Mouse (Mus musculus): ENCODE results near the gene Chat.

DNA sequence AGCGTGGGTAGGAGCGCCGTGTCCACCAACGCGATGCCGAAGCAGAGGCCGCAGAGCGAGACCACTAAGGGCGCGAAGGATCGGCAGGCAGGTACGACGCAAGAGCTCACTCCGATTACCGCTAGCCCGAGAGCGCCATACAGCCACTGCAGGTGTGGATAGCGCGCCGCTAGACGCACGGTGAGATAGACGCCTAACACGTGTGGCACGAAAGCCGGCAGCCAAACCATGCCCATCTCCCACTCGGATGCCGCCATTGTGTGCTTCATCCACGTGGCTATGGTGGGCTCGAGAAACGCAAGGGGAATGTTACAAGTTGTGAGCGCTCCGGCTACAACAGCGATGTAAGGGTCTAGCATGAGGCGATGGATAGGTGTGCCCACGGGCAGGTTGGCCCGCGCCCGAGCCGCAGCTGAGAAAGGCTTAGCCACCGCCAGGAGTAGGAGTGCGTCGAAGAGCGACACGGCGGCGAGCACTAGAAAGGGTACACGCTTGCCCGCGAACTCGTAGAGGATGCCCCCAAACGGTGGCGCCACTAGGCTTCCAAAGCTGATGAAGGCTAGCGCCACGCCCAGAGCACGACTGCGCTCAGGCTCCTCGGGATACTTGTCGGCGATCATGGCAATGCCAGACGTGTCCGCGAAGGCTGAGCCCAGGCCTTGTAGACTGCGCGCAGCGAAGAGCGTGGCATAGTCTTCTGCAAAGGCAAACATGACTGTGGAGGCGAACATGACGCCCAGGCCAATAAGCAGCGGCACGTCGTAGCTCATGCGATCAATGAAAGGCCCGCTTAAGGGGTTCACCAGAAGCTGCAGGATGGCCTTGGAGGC lies 2.4 kb downstream of the Chat start:
- TF ChIP-seq TAL1 (IDR thresholded peaks at IDR 0.05; ENCODE audit: low read length) = no peak
- TF ChIP-seq GATA1 (IDR thresholded peaks at IDR 0.05; ENCODE audit: low read length) = no peak
